Mouse (Mus musculus): ENCODE results near the gene Cd200r3. TPM values are rescaled to one million over a fixed set of nuclear protein-coding genes. Genes with fewer than 3 reads are reported as not detected.

Gene Cd200r3
- polyA plus RNA-seq, 1 experiment, result not detected

DNA sequence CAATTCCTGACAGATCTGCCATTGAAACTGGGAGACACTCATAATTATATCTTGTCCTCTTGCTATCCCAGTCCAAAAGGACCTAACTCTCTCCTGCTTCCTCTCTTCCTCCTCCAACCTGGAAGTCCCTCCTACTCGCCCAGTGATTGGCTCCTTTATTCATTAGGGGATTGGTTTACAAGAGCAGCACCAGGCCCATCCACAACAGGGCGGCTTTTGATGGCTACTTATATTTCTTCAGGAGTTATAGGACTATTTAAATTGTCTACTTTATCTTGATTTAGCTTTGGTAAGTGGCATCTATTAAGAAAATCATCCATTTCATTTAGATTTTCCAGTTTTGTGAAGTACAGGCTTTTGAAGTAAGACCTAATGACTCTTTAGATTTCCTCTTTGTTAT lies 30.6 kb downstream of the Cd200r3 start:
- no peak overlapping the region for H3K27ac ChIP-seq (ENCODE audit: insufficient read depth, low read length)
- H3K36me3 ChIP-seq (ENCODE audit: control insufficient read depth, insufficient read depth, low read length, poor library complexity, severe bottlenecking), result no peaks in the 10 kb centered on the region
- H3K4me1 ChIP-seq (ENCODE audit: control insufficient read depth, insufficient read depth, low read length), result no peaks in the 10 kb centered on the region
- H3K9ac ChIP-seq (ENCODE audit: low read depth, poor library complexity, severe bottlenecking), result no peak overlapping the region
- no peak for TF ChIP-seq EP300 (IDR thresholded peaks at IDR 0.05; ENCODE audit: insufficient read depth, low read depth, low read length)
- no peak for TF ChIP-seq POLR2A (IDR thresholded peaks at IDR 0.05; ENCODE audit: insufficient read depth, low read length)
- no peaks in the 10 kb centered on the region for H3K27me3 ChIP-seq (ENCODE audit: control insufficient read depth, insufficient read depth, low read length, poor library complexity, severe bottlenecking)
- no peak overlapping the region for H3K4me3 ChIP-seq (ENCODE audit: low read depth, low read length)
- no peaks in the 10 kb centered on the region for H3K9me3 ChIP-seq (replicated peaks; ENCODE audit: control insufficient read depth, insufficient read depth, low read length, poor library complexity, severe bottlenecking)

DNA sequence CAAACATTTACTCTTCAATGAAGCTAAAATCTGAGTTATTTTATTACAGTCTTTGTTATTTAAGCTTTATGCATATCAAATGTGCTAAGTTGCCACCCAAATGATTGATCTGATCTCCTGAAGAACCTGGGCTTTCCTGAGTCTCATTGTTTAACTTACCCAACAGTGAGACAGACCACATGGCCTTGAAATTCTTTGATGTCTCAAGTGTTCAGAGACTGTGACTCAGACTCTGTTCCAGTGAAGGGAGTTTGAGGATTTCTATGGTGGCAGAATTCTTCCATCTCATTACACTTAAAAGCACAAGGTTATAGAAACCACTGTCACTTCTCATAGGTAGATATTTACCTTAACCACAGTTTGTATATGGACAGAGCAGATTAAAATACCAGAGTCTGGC lies 32.6 kb downstream of the Cd200r3 start:
- Histone ChIP-seq H3K27me3 (ENCODE audit: control insufficient read depth, insufficient read depth, low read length, poor library complexity, severe bottlenecking) (no peaks in the 10 kb centered on the region), H3K4me3 (ENCODE audit: low read depth, low read length) (no peak overlapping the region), H3K9me3 (replicated peaks; ENCODE audit: control insufficient read depth, insufficient read depth, low read length, poor library complexity, severe bottlenecking) (no peaks in the 10 kb centered on the region), H3K9ac (ENCODE audit: low read depth, poor library complexity, severe bottlenecking) (no peak overlapping the region), H3K36me3 (ENCODE audit: control insufficient read depth, insufficient read depth, low read length, poor library complexity, severe bottlenecking) (no peaks in the 10 kb centered on the region), H3K4me1 (ENCODE audit: control insufficient read depth, insufficient read depth, low read length) (no peaks in the 10 kb centered on the region), H3K27ac (ENCODE audit: insufficient read depth, low read length) (no peak overlapping the region)
- TF ChIP-seq EP300 (IDR thresholded peaks at IDR 0.05; ENCODE audit: insufficient read depth, low read depth, low read length) (no peak), POLR2A (IDR thresholded peaks at IDR 0.05; ENCODE audit: insufficient read depth, low read length) (no peak), CTCF (IDR thresholded peaks at IDR 0.05; ENCODE audit: low read depth, low read length) (no peak)

DNA sequence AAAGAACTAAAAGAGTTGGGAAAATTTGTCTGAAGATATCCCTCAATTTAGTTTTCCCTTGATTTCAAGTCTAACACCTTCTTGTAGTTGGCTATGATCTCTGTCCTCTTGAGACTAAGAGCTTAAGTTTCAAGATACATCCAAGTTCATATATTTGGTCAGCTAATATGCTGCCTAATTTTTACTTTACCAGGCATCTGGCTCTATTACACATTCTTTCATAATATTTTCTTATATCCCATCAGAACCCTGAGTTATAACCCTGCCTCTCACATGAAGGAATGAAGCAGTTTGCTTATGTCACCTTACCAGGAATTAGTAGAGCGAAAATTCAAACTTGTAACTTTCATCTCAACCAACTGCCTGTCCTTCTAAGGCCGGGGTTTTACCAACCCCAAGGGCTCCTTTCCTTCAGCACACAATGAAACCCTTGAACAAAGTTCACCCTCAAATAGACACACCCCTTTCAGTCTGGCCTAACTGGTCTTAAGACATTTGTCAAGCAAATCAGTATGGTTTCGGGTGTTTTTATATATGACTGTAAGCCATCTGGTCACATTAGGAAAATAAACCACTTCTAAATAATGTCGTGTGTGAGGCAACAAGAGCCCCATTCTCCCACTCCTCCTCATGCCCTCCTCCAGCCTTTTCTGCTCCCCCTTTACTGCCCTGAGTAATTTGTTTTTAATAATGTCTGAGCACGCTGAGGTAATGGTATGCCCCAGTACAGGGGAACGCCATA lies 33.6 kb downstream of the Cd200r3 start:
- Histone ChIP-seq H3K36me3 (ENCODE audit: control insufficient read depth, insufficient read depth, low read length, poor library complexity, severe bottlenecking) (no peaks in the 10 kb centered on the region), H3K27me3 (ENCODE audit: control insufficient read depth, insufficient read depth, low read length, poor library complexity, severe bottlenecking) (no peaks in the 10 kb centered on the region), H3K9me3 (replicated peaks; ENCODE audit: control insufficient read depth, insufficient read depth, low read length, poor library complexity, severe bottlenecking) (no peaks in the 10 kb centered on the region), H3K4me1 (ENCODE audit: control insufficient read depth, insufficient read depth, low read length) (no peaks in the 10 kb centered on the region), H3K4me3 (ENCODE audit: low read depth, low read length) (no peak overlapping the region), H3K27ac (ENCODE audit: insufficient read depth, low read length) (no peak overlapping the region), H3K9ac (ENCODE audit: low read depth, poor library complexity, severe bottlenecking) (no peak overlapping the region)
- TF ChIP-seq POLR2A (IDR thresholded peaks at IDR 0.05; ENCODE audit: insufficient read depth, low read length) (no peak), EP300 (IDR thresholded peaks at IDR 0.05; ENCODE audit: insufficient read depth, low read depth, low read length) (no peak), CTCF (IDR thresholded peaks at IDR 0.05; ENCODE audit: low read depth, low read length) (no peak)

- no peak overlapping the region for H3K9ac ChIP-seq (ENCODE audit: low read depth, poor library complexity, severe bottlenecking)
- no peak overlapping the region for H3K27ac ChIP-seq (ENCODE audit: insufficient read depth, low read length)
These were observed 34.7 kb downstream of the Cd200r3 start for GRCm38 (mm10) chr16:44978193-44978592.

DNA sequence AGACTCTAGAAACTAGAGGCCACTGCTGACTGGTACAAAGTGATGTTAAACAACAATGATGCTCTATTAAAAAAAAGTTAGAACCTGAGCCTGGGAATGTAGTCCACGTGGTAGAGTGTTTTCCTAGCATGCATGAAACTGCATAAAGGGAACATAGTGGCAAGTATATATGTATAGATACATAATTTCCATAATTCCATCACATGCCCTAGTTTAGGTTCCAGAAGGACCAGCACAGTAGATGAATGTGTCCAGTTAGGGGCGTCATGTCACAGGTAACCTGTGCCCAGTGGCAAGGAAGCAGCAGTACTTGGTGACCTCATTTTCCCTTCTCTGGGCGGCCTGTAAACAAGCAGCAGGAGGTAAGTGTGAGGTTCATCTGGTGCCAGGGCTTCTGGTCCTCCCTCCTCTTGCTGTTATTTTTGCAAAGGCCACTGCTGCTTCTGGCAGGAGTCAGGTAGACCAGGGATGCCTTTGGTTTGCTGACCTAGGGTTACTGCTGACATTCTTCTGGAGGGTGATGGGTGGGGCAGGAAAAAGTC lies 35.9 kb downstream of the Cd200r3 start:
- H3K27ac ChIP-seq (ENCODE audit: insufficient read depth, low read length), result no peak overlapping the region
- no peaks in the 10 kb centered on the region for H3K4me1 ChIP-seq (ENCODE audit: control insufficient read depth, insufficient read depth, low read length)
- H3K27me3 ChIP-seq (ENCODE audit: control insufficient read depth, insufficient read depth, low read length, poor library complexity, severe bottlenecking), result no peaks in the 10 kb centered on the region
- H3K9ac ChIP-seq (ENCODE audit: low read depth, poor library complexity, severe bottlenecking), result no peak overlapping the region
- no peaks in the 10 kb centered on the region for H3K9me3 ChIP-seq (replicated peaks; ENCODE audit: control insufficient read depth, insufficient read depth, low read length, poor library complexity, severe bottlenecking)
- no peak for TF ChIP-seq CTCF (IDR thresholded peaks at IDR 0.05; ENCODE audit: low read depth, low read length)
- TF ChIP-seq POLR2A (IDR thresholded peaks at IDR 0.05; ENCODE audit: insufficient read depth, low read length), result no peak
- no peak for TF ChIP-seq EP300 (IDR thresholded peaks at IDR 0.05; ENCODE audit: insufficient read depth, low read depth, low read length)
- H3K4me3 ChIP-seq (ENCODE audit: low read depth, low read length), result no peak overlapping the region
- H3K36me3 ChIP-seq (ENCODE audit: control insufficient read depth, insufficient read depth, low read length, poor library complexity, severe bottlenecking), result no peaks in the 10 kb centered on the region

More at GRCm38 (mm10) chr16:44978193-44978592, 34.7 kb downstream of the Cd200r3 start:
- no peaks in the 10 kb centered on the region for H3K27me3 ChIP-seq (ENCODE audit: control insufficient read depth, insufficient read depth, low read length, poor library complexity, severe bottlenecking)
- TF ChIP-seq EP300 (IDR thresholded peaks at IDR 0.05; ENCODE audit: insufficient read depth, low read depth, low read length) (no peak), CTCF (IDR thresholded peaks at IDR 0.05; ENCODE audit: low read depth, low read length) (no peak), POLR2A (IDR thresholded peaks at IDR 0.05; ENCODE audit: insufficient read depth, low read length) (no peak)
- no peaks in the 10 kb centered on the region for H3K36me3 ChIP-seq (ENCODE audit: control insufficient read depth, insufficient read depth, low read length, poor library complexity, severe bottlenecking)
- H3K9me3 ChIP-seq (replicated peaks; ENCODE audit: control insufficient read depth, insufficient read depth, low read length, poor library complexity, severe bottlenecking), result no peaks in the 10 kb centered on the region
- no peak overlapping the region for H3K4me3 ChIP-seq (ENCODE audit: low read depth, low read length)
- no peaks in the 10 kb centered on the region for H3K4me1 ChIP-seq (ENCODE audit: control insufficient read depth, insufficient read depth, low read length)

DNA sequence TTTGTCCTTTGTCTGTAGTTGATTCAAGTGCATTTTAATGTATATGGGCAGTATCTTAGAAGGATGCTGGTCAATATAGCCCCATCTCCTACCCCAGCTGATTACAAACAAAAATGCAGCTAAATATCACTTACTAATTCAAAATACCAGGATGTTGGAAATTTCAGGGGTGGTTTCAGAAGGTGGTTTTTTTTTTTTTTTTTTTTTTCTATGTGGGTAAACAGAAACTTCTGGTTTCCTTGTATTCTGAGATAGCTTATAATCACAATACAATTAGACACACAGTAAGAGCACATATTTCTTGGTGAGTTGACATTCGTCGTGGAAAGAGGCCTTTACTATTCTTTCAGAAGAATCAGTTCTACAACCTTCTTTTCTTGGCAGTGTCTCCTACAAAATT lies 39.5 kb downstream of the Cd200r3 start:
- Histone ChIP-seq H3K9ac (ENCODE audit: low read depth, poor library complexity, severe bottlenecking) (no peak overlapping the region), H3K4me3 (ENCODE audit: low read depth, low read length) (no peak overlapping the region), H3K27ac (ENCODE audit: insufficient read depth, low read length) (no peak overlapping the region), H3K4me1 (ENCODE audit: control insufficient read depth, insufficient read depth, low read length) (no peaks in the 10 kb centered on the region), H3K9me3 (replicated peaks; ENCODE audit: control insufficient read depth, insufficient read depth, low read length, poor library complexity, severe bottlenecking) (no peaks in the 10 kb centered on the region), H3K27me3 (ENCODE audit: control insufficient read depth, insufficient read depth, low read length, poor library complexity, severe bottlenecking) (no peaks in the 10 kb centered on the region), H3K36me3 (ENCODE audit: control insufficient read depth, insufficient read depth, low read length, poor library complexity, severe bottlenecking) (no peaks in the 10 kb centered on the region)
- no peak for TF ChIP-seq EP300 (IDR thresholded peaks at IDR 0.05; ENCODE audit: insufficient read depth, low read depth, low read length)
